Mouse (Mus musculus) ES-Bruce4 (cell line): ENCODE data around the gene Triobp.

ENCODE experiments used
- CTCF ChIP-seq: IDR thresholded peaks from one replicate; pipeline ENCODE4 v1.8.1; 2011; ENCODE audit warnings: low read depth, low read length
- POLR2A ChIP-seq: IDR thresholded peaks from one replicate; pipeline ENCODE4 v1.8.1; 2011; ENCODE audit warnings: low read length; ENCODE audit not compliant: insufficient read depth

DNA sequence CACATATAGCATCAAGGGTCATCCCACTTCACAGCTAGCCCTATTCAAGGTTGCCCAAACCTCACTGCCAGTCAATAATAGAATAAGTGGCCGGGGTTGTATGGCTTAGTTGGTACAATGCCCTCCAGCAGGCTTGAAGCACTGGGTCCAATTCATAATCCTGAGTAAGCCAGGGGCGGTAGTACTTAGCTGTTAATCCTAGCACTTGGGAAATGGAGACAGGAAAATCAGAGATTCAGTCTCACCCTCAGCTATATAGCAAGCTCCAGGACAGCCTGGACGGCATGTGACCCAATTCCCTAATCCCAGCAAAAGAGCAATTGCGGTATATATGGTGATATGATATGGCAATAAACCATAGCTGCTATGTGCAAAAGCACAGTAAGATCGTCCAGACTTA, 59.5 kb downstream of the Triobp start:
- TF ChIP-seq CTCF (no peak), POLR2A (no peak)
